Mouse (Mus musculus) testis, adult 2 months (tissue): ENCODE results near the gene Gm9936.
"Not testable (repeated sequence)": the region's sequence is repeated elsewhere in the genome, so short reads cannot be mapped to it uniquely, and the experiment has no call there.

ENCODE experiments used
- CTCF ChIP-seq: fragments of 200-500 bp; IDR thresholded peaks from 2 replicates; pipeline ENCODE4 v1.5.1; 2012; ENCODE audit warnings: low read depth, mild to moderate bottlenecking, inconsistent platforms, low read length, moderate library complexity; ENCODE audit not compliant: control insufficient read depth, insufficient read depth, insufficient replicate concordance
- POLR2A ChIP-seq: fragments of 200-500 bp; IDR thresholded peaks from 2 replicates; pipeline ENCODE4 v1.6.1; 2012; ENCODE audit warnings: low read depth, mild to moderate bottlenecking, inconsistent platforms, low read length, moderate library complexity; ENCODE audit not compliant: control insufficient read depth

- TF ChIP-seq CTCF, POLR2A: not testable (repeated sequence)
Measured at GRCm38 (mm10) chr5:114844371-114844770, 14.1 kb downstream of the Gm9936 start.
